Mouse (Mus musculus): ENCODE data around the gene Anxa2. TPM values are rescaled to one million over a fixed set of nuclear protein-coding genes. Genes with fewer than 3 reads are reported as not detected.

Anxa2 gene
- polyA plus RNA-seq, 1 experiment from 2014 or later: 82.2 TPM

DNA sequence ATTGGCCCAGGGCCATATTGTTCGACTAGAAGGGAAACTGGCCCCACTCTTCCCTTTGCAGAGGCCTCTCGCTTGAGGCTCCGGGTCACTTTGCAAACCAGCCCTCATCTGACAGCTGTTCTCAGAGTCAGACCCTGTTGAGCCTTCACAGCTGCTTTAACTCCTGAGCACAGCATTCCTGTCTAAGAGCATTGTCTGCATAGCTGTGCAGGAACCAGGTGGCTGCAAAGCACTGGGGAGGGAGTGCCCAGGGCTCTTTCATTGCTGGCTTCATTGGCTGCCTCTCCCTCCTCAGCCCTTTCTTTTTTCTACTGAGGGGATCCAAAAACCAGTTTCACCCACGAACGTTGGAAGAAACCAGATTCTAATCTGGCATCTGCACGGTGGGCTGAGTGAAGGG is 17.5 kb downstream of the Anxa2 start:
- no peaks in the 10 kb centered on the region for H3K27me3 ChIP-seq (replicated peaks; ENCODE audit: control insufficient read depth, insufficient read depth, low read length)
- no peak overlapping the region for H3K27ac ChIP-seq (ENCODE audit: low read length)
- no peak for ATAC-seq
- H3K4me1 ChIP-seq (replicated peaks; ENCODE audit: control insufficient read depth, insufficient read depth, low read length): peaks cover 16% of the 10 kb centered on the region
- H3K4me2 ChIP-seq (ENCODE audit: low read length): no peak overlapping the region
- no peak overlapping the region for H3K9ac ChIP-seq (replicated peaks; ENCODE audit: low read depth, low read length)
- no peaks in the 10 kb centered on the region for H3K9me3 ChIP-seq (ENCODE audit: control insufficient read depth, low read length)
- 18% methylated on average over 6 of the region's 6 CpGs for WGBS
- H3K36me3 ChIP-seq (ENCODE audit: control insufficient read depth, insufficient read depth): no peaks in the 10 kb centered on the region
- no peak overlapping the region for H3K4me3 ChIP-seq (replicated peaks; ENCODE audit: low read length)

- 87% methylated on average over 6 of the region's 6 CpGs for WGBS
- no peaks in the 10 kb centered on the region for H3K9me3 ChIP-seq (ENCODE audit: control insufficient read depth, low read length)
- no peaks in the 10 kb centered on the region for H3K27me3 ChIP-seq (replicated peaks; ENCODE audit: control insufficient read depth, insufficient read depth, low read length)
- no peak for ATAC-seq
- H3K4me2 ChIP-seq (ENCODE audit: low read length): no peak overlapping the region
- no peaks in the 10 kb centered on the region for H3K36me3 ChIP-seq (ENCODE audit: control insufficient read depth, insufficient read depth)
- peaks cover 16% of the 10 kb centered on the region for H3K4me1 ChIP-seq (replicated peaks; ENCODE audit: control insufficient read depth, insufficient read depth, low read length)
- H3K9ac ChIP-seq (replicated peaks; ENCODE audit: low read depth, low read length): no peak overlapping the region
- H3K4me3 ChIP-seq (replicated peaks; ENCODE audit: low read length): no peak overlapping the region
- no peak overlapping the region for H3K27ac ChIP-seq (ENCODE audit: low read length)
Measured at GRCm38 (mm10) chr9:69472724-69473123, 19.3 kb downstream of the Anxa2 start.

GRCm38 (mm10) chr9:69475873-69476272 is 22.5 kb downstream of the Anxa2 start:
- no peaks in the 10 kb centered on the region for H3K36me3 ChIP-seq (ENCODE audit: control insufficient read depth, insufficient read depth)
- no peaks in the 10 kb centered on the region for H3K27me3 ChIP-seq (replicated peaks; ENCODE audit: control insufficient read depth, insufficient read depth, low read length)
- no peaks in the 10 kb centered on the region for H3K9me3 ChIP-seq (ENCODE audit: control insufficient read depth, low read length)
- H3K4me3 ChIP-seq (replicated peaks; ENCODE audit: low read length): no peak overlapping the region
- no peak overlapping the region for H3K9ac ChIP-seq (replicated peaks; ENCODE audit: low read depth, low read length)
- H3K4me2 ChIP-seq (ENCODE audit: low read length): no peak overlapping the region
- no peak for ATAC-seq
- H3K27ac ChIP-seq (ENCODE audit: low read length): no peak overlapping the region
- peaks cover 3% of the 10 kb centered on the region for H3K4me1 ChIP-seq (replicated peaks; ENCODE audit: control insufficient read depth, insufficient read depth, low read length)
- 85% methylated on average over 6 of the region's 6 CpGs for WGBS

DNA sequence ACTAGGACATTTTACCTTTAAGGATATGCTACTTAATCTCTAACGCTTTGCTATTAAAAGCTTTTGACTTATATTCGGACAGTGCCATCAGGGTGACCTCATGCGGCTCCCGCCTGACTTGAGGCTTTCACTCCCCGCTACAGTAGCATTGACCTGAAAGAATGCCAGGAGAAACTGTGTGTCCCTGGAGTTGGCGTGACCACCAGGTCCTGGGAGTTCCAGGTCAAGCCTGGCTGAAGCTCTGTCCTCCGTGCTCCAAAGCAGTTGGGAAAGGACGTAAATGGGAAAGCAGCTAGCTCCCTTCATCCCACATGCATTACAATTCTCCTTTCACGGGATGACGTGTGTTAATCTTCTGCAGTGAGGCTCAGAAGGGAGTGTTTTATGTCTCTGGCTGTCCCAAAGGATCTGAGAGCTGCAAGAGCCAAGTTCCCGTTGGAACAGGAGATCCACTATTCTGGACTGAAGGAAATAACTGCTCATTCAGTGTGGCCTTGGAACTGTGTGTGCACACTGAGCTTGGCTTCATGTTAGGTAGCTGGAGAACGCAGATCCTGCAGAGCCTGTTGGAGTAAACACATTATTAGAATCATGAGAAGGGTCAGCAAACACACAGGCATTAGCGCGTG is 23.9 kb downstream of the Anxa2 start:
- WGBS: 70% methylated on average over 14 of the region's 14 CpGs
- Histone ChIP-seq H3K9me3 (ENCODE audit: control insufficient read depth, low read length) (no peaks in the 10 kb centered on the region), H3K36me3 (ENCODE audit: control insufficient read depth, insufficient read depth) (no peaks in the 10 kb centered on the region), H3K4me1 (replicated peaks; ENCODE audit: control insufficient read depth, insufficient read depth, low read length) (no peaks in the 10 kb centered on the region), H3K27ac (ENCODE audit: low read length) (no peak overlapping the region), H3K4me2 (ENCODE audit: low read length) (no peak overlapping the region), H3K9ac (replicated peaks; ENCODE audit: low read depth, low read length) (no peak overlapping the region), H3K4me3 (replicated peaks; ENCODE audit: low read length) (no peak overlapping the region), H3K27me3 (replicated peaks; ENCODE audit: control insufficient read depth, insufficient read depth, low read length) (no peaks in the 10 kb centered on the region)
- no peak for ATAC-seq

GRCm38 (mm10) chr9:69477824-69478222 is 24.4 kb downstream of the Anxa2 start:
- H3K27ac ChIP-seq (ENCODE audit: low read length): no peak overlapping the region
- H3K9me3 ChIP-seq (ENCODE audit: control insufficient read depth, low read length): no peaks in the 10 kb centered on the region
- no peak for ATAC-seq
- WGBS: 73% methylated on average over 6 of the region's 6 CpGs
- no peak overlapping the region for H3K4me2 ChIP-seq (ENCODE audit: low read length)
- H3K4me3 ChIP-seq (replicated peaks; ENCODE audit: low read length): no peak overlapping the region
- H3K9ac ChIP-seq (replicated peaks; ENCODE audit: low read depth, low read length): no peak overlapping the region
- H3K4me1 ChIP-seq (replicated peaks; ENCODE audit: control insufficient read depth, insufficient read depth, low read length): no peaks in the 10 kb centered on the region
- H3K36me3 ChIP-seq (ENCODE audit: control insufficient read depth, insufficient read depth): no peaks in the 10 kb centered on the region
- H3K27me3 ChIP-seq (replicated peaks; ENCODE audit: control insufficient read depth, insufficient read depth, low read length): no peaks in the 10 kb centered on the region

DNA sequence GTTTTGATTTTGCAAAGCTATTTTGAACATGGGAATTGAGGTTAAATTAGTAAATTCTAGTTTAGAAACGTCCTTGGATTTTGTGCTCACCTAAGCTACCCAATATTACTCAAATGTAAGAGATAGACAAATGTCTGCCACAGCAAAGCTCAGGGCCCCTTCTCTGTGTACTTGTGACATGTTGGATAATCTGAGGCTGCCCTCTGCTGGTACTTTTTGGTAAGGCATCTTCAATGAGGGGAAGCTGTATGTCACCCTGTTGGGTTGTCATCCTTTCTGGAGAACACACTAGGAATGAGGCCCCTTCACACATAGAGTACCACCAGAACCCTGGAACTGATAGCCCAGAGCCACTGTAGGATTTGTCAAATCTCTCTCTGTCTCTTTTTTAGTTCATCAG is 26.9 kb downstream of the Anxa2 start:
- Histone ChIP-seq H3K9ac (replicated peaks; ENCODE audit: low read depth, low read length) (no peak overlapping the region), H3K27ac (ENCODE audit: low read length) (no peak overlapping the region), H3K9me3 (ENCODE audit: control insufficient read depth, low read length) (no peaks in the 10 kb centered on the region), H3K27me3 (replicated peaks; ENCODE audit: control insufficient read depth, insufficient read depth, low read length) (no peaks in the 10 kb centered on the region), H3K4me2 (ENCODE audit: low read length) (no peak overlapping the region), H3K4me1 (replicated peaks; ENCODE audit: control insufficient read depth, insufficient read depth, low read length) (no peaks in the 10 kb centered on the region), H3K36me3 (ENCODE audit: control insufficient read depth, insufficient read depth) (no peaks in the 10 kb centered on the region), H3K4me3 (replicated peaks; ENCODE audit: low read length) (no peak overlapping the region)
- ATAC-seq: peak; percentile 79
- WGBS: 0% methylated on average over 1 of the region's 1 CpGs

- 41% methylated on average over 12 of the region's 12 CpGs for WGBS
- Histone ChIP-seq H3K36me3 (ENCODE audit: control insufficient read depth, insufficient read depth) (no peaks in the 10 kb centered on the region), H3K4me2 (ENCODE audit: low read length) (no peak overlapping the region), H3K27me3 (replicated peaks; ENCODE audit: control insufficient read depth, insufficient read depth, low read length) (no peaks in the 10 kb centered on the region), H3K4me1 (replicated peaks; ENCODE audit: control insufficient read depth, insufficient read depth, low read length) (no peaks in the 10 kb centered on the region), H3K4me3 (replicated peaks; ENCODE audit: low read length) (no peak overlapping the region), H3K9me3 (ENCODE audit: control insufficient read depth, low read length) (no peaks in the 10 kb centered on the region), H3K9ac (replicated peaks; ENCODE audit: low read depth, low read length) (no peak overlapping the region), H3K27ac (ENCODE audit: low read length) (no peak overlapping the region)
- ATAC-seq: no peak
Measured at GRCm38 (mm10) chr9:69483811-69484210, 30.4 kb downstream of the Anxa2 start.

DNA sequence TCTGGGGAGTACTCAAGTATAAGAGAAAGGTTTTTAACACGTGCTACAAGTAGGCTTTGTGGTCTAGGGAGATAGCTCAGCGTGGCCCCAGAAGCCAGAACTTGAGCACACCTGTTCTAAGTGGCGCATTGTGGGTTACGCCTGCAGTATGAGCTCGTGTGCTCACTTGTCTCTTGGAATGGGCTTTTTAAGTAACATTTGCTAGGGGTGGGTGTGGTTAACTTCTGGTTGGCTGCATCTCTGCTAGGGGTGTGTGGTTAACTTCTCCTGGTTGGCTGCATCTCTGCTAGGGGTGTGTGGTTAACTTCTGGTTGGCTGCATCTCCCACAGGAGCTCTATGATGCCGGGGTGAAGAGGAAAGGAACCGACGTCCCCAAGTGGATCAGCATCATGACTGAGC is 32.7 kb downstream of the Anxa2 start:
- no peaks in the 10 kb centered on the region for H3K9me3 ChIP-seq (ENCODE audit: control insufficient read depth, low read length)
- 67% methylated on average over 8 of the region's 8 CpGs for WGBS
- no peak overlapping the region for H3K4me2 ChIP-seq (ENCODE audit: low read length)
- H3K4me3 ChIP-seq (replicated peaks; ENCODE audit: low read length): no peak overlapping the region
- ATAC-seq: no peak
- H3K27ac ChIP-seq (ENCODE audit: low read length): no peak overlapping the region
- H3K9ac ChIP-seq (replicated peaks; ENCODE audit: low read depth, low read length): no peak overlapping the region
- H3K27me3 ChIP-seq (replicated peaks; ENCODE audit: control insufficient read depth, insufficient read depth, low read length): no peaks in the 10 kb centered on the region
- no peaks in the 10 kb centered on the region for H3K4me1 ChIP-seq (replicated peaks; ENCODE audit: control insufficient read depth, insufficient read depth, low read length)
- no peaks in the 10 kb centered on the region for H3K36me3 ChIP-seq (ENCODE audit: control insufficient read depth, insufficient read depth)

GRCm38 (mm10) chr9:69488510-69488909 is 35.1 kb downstream of the Anxa2 start:
- Histone ChIP-seq H3K4me2 (ENCODE audit: low read length) (no peak overlapping the region), H3K27ac (ENCODE audit: low read length) (no peak overlapping the region), H3K4me1 (replicated peaks; ENCODE audit: control insufficient read depth, insufficient read depth, low read length) (no peaks in the 10 kb centered on the region), H3K9ac (replicated peaks; ENCODE audit: low read depth, low read length) (no peak overlapping the region), H3K36me3 (ENCODE audit: control insufficient read depth, insufficient read depth) (no peaks in the 10 kb centered on the region), H3K4me3 (replicated peaks; ENCODE audit: low read length) (no peak overlapping the region), H3K9me3 (ENCODE audit: control insufficient read depth, low read length) (peaks cover 2% of the 10 kb centered on the region; the same call in 1 of the 2 replicates), H3K27me3 (replicated peaks; ENCODE audit: control insufficient read depth, insufficient read depth, low read length) (no peaks in the 10 kb centered on the region)
- WGBS: 34% methylated on average over 8 of the region's 8 CpGs
- ATAC-seq: no peak

- Histone ChIP-seq H3K27ac (ENCODE audit: low read length) (no peak overlapping the region), H3K36me3 (ENCODE audit: control insufficient read depth, insufficient read depth) (no peaks in the 10 kb centered on the region), H3K27me3 (replicated peaks; ENCODE audit: control insufficient read depth, insufficient read depth, low read length) (no peaks in the 10 kb centered on the region), H3K4me1 (replicated peaks; ENCODE audit: control insufficient read depth, insufficient read depth, low read length) (no peaks in the 10 kb centered on the region), H3K9me3 (ENCODE audit: control insufficient read depth, low read length) (peaks cover 2% of the 10 kb centered on the region; the same call in 1 of the 2 replicates), H3K4me2 (ENCODE audit: low read length) (no peak overlapping the region), H3K4me3 (replicated peaks; ENCODE audit: low read length) (no peak overlapping the region), H3K9ac (replicated peaks; ENCODE audit: low read depth, low read length) (no peak overlapping the region)
- 4% methylated on average over 5 of the region's 5 CpGs for WGBS
- ATAC-seq: no peak
Measured at GRCm38 (mm10) chr9:69488972-69489371, 35.6 kb downstream of the Anxa2 start.

Data from forebrain, embryonic 16.5 days (tissue).